Mouse (Mus musculus) fibroblast of lung, adult 2 months (primary cell): ENCODE data around the gene Samhd1.
"Not testable (repeated sequence)": the region's sequence is repeated elsewhere in the genome, so short reads cannot be mapped to it uniquely, and the experiment has no call there.

Source experiments
- DNase-seq: peaks from one replicate; pipeline ENCODE4 v3.0.0-alpha.2; 2011; ENCODE audit warnings: low read depth

Samhd1 gene

DNA sequence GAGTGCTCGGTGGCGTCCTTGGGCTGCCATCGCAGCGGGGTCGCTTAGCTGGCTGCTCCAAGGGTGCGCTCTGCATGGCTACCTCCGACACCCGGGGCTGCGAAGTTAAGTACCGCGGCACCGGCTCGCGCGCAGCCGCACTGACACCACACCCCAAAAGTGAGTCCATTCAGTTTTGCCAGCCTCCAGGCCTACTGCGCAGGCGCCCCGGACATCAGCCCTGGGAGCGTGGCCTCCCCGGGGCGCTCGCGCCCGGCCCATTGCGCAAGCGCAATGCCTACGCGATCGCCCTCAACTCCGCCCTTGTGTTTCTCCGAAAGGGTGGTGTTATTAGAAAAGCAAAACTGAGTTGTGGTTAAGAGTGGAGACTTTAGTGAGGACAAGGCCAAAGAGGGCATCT lies at the start of gene Samhd1:
TSS of gene Samhd1 (minus strand) at position 252 of the 400 bp plus-strand sequence.
- DNase-seq: peak; percentile 92

DNA sequence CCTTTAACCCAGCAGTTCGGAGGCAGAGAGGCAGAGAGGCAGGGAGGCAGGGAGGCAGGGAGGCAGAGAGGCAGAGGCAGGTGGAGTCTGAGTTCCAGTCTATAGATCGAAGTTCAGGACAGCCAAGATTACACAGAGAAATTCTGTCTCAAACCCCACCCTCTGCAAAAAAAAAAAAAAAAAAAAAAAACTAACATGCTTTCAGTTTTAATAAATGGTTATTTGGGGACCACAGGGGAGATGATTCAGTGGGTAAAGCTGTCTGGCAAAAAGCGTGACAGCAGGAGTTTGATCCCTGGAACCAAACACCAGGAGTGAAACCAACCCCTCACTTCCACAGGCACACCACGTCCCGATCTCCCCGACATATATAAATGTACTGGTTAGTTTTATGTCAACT lies 43.1 kb upstream of the Samhd1 start:
- no peak for DNase-seq

DNA sequence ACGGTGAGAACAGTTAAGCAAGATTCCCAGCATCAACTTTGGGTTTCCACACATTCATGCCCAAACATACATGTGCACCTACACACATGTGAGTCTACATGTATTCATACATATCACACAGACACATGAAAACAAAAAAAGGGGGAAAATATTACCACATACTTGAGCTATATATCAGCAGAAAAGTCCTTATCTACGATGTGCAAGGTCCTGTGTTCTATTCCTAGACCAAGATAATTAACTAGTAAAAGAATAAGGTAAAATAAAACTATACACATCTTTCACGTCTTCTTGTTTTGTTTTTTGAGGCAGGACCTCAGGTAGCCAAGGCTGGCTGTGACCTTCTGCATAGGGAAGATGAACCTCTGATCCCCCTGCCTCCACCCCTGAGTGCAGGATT lies 41.2 kb upstream of the Samhd1 start:
- DNase-seq: no peak

- no peak for DNase-seq
Measured at GRCm38 (mm10) chr2:157174416-157174815, 39.4 kb upstream of the Samhd1 start.

DNA sequence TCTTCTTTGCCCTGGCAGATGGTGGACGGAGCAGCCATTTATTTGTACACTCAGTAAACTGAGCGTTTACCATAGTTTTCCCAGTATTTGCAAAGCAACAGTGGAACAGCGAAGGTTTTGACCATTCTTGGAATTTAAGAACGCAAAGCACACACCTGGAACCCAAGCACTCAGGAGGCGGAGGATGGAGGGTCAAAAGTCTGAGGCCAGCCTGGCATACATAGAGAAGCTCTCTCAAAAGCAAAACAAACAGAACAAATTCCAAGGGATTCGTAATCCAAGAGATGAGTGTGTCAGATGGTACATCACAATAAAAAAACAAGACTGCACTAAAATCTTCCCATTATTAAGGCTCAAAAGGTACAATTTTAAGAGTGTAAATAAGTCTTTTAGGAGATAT lies 38.5 kb upstream of the Samhd1 start:
- DNase-seq: no peak

- DNase-seq: no peak
Measured at GRCm38 (mm10) chr2:157172984-157173383, 37.9 kb upstream of the Samhd1 start.

- no peak for DNase-seq
Measured at GRCm38 (mm10) chr2:157170626-157171025, 35.6 kb upstream of the Samhd1 start.

- DNase-seq: no peak
Measured at GRCm38 (mm10) chr2:157170166-157170565, 35.1 kb upstream of the Samhd1 start.

DNA sequence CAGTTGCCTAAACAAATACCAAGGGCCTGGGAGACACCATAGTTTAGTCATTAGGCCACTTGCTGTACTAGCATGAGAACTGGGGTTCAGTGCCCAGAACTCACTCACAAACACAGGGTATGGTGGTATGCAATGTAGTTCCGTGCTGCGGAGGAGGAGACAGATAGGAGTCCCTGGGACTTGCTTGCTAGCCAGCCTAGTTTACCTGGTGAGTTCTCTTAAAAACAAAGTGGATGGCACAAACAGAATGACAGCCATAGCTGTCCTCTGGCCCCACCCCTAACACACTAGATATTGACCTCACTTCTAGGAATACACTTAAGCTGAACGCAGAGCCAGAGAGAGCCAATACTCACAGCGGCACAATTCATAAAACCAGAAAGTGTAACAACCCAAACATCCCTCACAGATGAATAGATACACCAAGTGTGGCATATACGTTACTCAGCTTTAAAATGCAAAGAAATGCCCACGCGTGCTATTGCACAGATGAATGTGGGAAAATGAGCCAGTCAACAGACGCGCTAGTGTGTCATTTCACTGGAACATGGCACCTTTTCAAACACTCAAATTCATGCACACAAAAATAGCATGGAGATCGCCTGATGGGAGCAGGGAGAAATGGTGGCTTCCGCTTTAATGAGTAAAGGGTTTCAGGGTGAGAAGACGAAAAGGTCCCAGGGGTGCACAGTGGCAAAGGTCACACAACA lies 31.5 kb upstream of the Samhd1 start:
- no peak for DNase-seq

DNA sequence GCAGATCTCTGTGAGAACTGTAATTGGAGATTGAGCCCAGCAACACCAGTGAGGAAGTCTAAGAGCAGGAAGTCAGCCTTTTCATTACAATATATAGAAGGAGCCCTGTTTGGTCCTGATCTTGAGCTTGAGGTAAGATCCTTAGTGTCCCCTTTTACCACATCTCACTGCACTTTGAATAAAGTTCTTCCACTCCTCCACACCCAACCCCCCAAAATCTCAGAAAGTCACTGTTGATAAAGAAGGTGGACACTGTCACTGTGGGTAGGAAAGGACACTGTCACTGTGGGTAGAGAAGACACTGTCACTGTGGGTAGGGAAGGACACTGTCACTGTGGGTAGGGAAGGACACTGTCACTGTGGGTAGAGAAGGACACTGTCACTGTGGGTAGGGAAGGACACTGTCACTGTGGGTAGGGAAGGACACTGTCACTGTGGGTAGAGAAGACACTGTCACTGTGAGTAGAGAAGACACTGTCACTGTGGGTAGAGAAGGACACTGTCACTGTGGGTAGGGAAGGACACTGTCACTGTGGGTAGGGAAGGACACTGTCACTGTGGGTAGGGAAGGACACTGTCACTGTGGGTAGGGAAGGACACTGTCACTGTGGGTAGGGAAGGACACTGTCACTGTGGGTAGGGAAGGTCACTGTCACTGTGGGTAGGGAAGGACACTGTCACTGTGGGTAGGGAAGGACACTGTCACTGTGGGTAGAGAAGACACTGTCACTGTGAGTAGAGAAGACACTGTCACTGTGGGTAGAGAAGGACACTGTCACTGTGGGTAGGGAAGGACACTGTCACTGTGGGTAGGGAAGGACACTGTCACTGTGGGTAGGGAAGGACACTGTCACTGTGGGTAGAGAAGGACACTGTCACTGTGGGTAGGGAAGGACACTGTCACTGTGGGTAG lies 30.5 kb upstream of the Samhd1 start:
- DNase-seq: not testable (repeated sequence)

DNA sequence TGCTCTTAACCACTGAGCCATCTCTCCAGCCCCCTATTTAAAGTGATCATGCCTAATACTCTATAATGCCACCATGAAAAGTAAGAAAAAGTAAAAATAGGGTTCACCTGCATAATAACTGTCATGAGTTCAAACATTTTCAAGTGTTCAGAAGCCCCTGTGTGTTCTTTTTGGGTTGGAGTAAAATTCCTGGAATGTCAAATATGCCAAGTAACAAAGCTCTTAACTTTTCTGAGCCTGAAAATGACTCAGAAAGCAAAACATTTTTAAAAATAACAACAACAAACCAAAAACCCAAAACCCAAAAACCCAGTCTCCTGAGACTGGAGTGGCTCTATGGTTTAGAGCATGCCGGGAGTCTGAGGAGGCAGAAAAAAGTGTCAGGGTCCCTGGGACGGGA lies 29.0 kb upstream of the Samhd1 start:
- DNase-seq: no peak

DNA sequence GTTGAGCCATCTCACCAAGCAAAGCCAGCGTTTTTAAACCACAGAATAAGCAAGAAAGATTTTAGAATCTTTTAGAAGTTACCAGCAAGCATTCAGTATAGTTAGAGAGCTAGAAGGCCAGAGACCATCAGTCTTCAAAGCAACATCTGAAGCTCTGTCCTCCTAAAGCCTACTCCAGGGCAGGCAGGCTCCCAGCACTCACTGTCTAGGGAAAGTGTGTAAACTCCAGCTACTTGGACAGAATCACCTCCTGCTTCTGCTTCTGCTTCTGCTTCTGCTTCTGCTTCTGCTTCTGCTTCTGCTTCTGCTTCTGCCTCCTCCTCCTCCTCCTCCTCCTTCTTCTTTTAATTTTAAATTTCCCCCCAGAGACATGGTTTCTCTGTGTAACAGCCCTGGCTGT lies 21.0 kb upstream of the Samhd1 start:
- no peak for DNase-seq

GRCm38 (mm10) chr2:157153235-157153634 lies 18.2 kb upstream of the Samhd1 start:
- DNase-seq: no peak

DNA sequence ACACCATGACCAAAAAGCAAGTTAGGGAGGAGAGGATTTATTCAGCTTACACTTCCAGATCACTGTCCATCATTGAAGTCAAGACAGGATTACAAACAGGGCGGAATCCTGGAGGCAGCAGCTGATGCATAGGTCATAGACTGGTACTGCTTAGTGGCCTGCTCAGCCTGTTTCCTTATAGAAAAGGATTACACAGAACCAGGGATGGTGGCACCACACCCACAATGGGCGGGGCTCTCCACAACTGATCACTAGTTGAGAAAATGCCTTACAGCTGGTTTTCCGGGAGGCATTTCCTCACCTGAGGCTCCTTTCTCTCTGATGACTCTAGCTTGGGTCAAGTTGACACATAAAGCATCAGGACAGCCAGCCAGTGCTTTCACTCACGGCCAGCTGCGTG lies 13.4 kb upstream of the Samhd1 start:
- DNase-seq: no peak

- no peak for DNase-seq
Measured at GRCm38 (mm10) chr2:157147397-157148020, 12.4 kb upstream of the Samhd1 start.

GRCm38 (mm10) chr2:157145173-157145572 lies 10.1 kb upstream of the Samhd1 start:
- no peak for DNase-seq

DNA sequence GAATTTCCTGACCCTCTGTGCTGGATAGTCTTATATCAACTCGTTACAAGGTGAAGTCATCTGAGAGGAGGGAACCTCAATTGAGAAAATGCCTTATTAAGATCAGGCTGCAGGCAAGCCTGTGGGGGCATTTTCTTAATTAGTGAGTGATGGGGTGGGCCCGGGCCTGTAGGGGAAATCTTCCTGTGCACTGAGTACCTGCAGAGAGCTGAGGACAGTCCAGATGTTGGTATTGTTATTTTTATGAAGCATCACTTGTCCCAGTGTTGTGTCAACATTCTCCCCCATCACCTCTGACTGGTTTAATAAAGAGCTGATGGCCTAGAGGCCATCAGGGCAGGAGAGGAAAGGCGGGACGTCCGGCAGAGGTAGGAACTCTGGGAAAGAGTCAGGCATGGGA lies 9.1 kb upstream of the Samhd1 start:
- DNase-seq: no peak

GRCm38 (mm10) chr2:157141962-157142361 lies 6.9 kb upstream of the Samhd1 start:
- no peak for DNase-seq

- no peak for DNase-seq
Measured at GRCm38 (mm10) chr2:157139251-157139802, 4.3 kb upstream of the Samhd1 start.

GRCm38 (mm10) chr2:157138808-157139207 lies 3.7 kb upstream of the Samhd1 start:
- DNase-seq: no peak

DNA sequence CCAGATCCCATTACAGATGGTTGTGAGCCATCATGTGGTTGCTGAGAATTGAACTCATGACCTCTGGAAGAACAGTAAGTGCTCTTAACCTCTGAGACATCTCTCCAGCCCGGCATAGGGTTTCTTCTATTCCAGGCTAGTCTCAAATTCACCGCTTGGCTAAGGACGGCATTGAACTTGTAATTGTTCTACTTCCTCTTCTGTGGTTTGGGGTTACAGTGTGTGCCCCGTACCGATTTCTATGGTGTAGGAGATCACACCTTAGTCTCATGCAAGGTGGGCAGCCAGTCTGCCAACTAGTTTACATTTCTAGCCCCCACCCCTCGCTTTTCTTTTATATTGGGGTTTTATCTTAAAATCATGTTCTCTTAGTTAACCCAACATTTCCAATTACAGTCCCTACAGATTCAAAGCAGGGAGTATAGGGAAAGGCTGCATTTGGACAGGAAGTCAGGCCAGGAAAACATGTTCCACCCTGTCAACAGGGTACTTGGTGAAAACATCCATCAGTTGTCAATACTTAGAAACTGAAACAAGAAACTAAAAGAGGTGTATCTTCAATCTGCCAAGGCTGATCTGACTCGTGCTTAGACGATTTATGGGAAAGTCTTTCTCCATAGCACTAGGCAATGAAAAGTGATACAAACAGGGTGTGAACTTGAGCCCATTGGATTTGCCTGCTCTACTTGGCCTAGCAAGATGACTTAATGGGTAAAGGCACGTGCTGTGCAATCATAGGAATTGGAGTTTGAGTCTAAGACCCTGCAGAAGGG lies 3.1 kb upstream of the Samhd1 start:
- no peak for DNase-seq

DNA sequence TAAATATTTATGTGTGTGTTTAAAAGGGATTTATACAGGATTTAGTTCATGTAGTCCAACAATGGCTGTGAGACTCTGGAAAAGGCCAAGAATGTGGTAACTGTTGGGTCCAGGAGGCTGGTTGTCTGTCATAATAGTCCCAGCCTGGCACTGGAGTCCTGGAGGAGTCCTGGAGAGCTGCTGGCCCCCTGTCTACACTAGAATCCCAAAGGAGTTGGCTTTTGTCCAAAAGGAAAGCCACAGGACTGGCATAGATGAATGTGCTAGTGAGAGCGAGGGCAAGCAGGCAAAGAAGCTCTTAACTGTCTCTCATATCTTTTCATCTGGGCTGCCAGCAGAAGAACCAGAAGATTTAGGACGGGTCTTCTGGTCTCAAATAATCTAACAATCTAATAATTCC lies 1.6 kb upstream of the Samhd1 start:
- peak; percentile 18 for DNase-seq
